Mouse (Mus musculus): ENCODE results near the gene Pced1b.
A peak's percentile ranks its signal among the peaks of the same experiment; 100 is the strongest.

The Pced1b gene

DNA sequence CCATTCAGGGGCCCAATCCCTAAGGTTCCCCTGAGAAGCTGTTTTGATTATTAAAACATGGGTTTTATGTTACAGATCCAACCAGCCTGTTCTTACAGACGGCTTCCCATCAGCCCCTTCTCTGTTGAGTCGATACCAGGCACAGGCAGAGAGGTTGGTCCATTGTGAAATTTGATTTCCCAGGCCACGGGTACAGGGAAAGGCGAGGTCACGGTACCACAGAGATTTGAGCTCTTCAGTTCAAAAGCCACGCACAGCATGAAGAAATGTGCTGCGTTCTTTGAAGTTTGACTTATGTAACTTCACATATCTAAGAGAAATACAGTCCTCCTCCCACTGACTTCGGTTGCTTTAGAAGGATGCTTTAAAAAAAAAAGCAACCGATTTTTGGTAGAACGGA, 39.8 kb downstream of the Pced1b start:
- DNase-seq (ENCODE audit: low read depth, low spot score): no peak

DNA sequence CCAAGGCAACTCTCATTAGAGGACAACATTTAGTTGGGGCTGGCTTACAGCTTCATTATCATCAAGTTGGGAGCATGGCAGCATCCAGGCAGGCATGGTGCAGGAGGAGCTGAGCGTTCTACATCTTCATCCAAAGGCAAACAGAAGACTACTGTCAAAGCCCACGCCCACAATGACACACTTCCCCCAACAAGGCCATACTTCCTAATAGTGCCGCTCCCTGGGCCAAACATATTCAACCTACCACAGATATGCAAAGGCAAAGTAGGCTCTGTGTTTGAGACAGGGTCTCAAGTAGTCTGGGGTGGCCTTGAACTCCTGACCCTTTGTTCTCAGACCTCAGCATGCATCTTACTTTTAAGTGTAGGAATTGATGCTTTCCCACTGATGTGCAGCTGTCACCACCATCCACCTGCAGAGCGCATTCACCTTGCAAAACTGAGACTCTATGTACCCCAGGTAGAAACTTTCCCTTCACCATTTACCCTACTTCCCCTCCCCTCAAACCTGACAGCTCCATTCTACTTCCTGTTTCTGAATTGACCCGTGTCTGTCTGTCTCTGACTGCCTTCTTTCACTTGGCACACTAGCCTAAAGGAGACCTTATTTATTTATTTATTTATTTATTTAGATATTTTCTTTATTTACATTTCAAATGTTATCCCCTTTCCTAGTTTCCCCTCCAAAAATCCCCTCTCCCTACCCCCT, 40.7 kb downstream of the Pced1b start:
- DNase-seq (ENCODE audit: low read depth, low spot score): no peak

DNA sequence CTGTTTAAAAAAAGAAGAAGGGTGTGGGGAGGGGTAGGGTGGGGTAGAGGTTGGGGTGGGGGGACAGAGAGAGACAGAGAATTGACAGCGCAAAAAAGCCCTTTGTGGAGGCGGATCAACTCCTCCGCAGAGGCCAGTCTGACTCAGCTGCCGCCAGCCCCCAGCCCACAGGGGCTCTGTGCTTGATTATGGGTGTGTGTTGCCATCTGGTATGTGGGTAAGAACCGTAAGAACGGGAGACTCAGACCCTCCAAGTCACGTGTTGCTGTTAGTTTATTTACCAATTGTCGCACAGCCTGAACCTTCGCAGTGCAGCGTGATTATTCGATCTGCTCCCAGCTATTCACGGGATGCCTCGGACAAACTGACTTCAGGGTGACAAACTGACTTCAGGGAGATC, 41.8 kb downstream of the Pced1b start:
- DNase-seq (ENCODE audit: low read depth, low spot score): no peak

DNA sequence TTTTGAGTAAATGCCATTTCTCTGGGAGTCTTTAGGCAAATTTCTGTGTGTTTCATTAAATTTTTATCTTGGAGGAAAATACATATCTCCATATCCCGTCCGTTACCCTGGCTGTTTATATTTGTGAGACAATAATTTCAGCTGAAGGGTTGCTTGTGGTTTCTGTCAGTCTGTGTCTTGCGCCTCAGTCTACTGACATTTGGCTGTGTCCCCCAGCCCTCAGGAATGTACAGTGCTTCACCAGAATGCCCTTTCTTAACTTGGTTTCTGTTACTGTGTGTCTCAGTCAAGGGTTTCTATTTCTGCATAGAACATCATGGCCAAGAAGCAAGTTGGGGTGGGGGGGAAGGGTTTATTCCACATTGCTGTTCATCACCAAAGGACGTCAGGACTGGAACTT, 42.3 kb downstream of the Pced1b start:
- DNase-seq (ENCODE audit: low read depth, low spot score): no peak

DNA sequence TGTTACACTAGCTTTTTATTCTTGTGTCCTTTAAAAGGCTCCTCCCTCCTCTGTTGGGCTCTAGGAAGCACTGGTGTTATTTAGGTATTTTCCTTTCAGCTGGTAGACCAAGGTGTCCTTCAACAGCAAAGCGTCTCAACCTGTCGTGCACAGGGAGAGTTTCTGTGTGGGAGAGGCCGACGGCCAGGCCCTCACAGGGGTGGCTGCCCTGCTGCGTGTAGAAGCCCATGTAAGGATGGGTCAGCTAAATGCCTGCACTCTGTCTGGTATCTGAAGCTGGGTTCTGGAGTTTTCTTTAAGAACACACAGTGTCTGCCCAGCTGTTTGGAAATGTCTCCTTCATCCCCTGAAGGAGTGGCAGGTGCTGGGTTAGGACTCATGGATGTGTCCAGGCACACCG, 43.4 kb downstream of the Pced1b start:
- DNase-seq (ENCODE audit: low read depth, low spot score): no peak

DNA sequence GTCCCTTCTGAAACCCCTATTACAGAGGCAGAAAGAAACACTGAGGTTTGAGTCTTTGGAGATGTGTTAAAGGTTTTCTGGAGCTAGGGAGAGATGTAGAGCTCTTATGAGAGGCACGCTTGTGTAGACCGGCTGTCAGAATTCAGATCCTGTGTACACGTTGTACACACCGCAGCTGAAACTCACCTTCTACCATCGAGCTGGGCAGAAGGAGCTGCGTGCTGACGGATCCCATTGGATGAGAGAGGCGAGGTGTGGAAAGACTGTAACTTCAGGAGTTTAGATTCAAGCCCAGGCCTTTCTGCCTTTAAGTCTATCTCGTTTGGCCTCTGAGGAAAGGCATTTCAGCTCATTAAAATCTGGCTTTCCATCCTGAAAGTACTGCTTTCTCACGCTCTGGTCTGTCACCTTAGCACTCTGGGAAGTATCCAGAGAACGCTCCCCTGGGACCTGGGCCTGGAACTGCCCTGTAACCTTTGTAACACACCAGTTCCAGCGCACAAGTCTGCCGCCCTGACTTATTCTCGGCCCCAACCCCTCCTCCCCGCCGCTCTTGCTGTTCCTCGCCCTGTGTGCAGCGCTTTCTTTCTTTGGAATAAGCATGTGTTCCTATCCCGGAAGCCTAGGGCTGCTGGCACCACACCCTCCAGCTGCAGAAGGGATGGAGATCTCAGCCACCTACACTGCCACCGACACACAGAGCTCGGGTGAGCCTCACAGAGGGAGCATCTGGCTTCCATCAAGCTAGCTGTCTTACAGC, 44.6 kb downstream of the Pced1b start:
- DNase-seq (ENCODE audit: low read depth, low spot score): no peak

DNA sequence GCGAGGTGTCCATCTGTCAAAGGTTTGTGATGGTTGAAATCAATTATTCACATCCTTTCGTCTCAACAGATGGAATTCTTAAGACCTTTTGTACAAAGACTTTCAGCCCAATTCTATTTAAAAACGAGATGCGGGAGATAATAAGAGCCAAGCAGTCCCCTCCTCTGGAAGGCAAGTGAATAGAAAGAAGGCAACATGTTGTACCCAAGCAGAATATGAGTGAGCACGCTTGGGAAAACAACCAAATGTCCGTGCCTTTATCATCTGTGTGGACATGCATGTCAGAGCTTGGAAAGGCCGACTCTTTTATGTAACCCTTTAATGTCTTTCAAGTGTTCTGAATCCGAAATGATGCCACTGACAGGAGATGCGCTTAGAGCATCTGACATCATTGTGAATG, 61.0 kb downstream of the Pced1b start:
- DNase-seq (ENCODE audit: low read depth, low spot score): no peak

DNA sequence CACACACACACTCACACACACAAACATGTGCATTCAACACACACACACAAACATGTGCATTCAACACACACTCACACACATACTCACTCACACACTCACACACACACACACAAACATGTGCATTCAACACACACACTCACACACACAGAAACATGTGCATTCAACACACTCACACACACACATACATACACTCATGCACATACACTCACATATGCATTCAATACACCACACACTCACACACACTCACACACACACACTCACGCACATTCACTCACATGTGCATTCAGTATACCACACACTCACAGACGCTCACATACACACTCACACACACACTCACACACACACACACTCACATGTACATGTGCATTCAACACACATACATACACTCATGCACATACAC, 62.6 kb downstream of the Pced1b start:
- no peak for DNase-seq (ENCODE audit: low read depth, low spot score)

DNA sequence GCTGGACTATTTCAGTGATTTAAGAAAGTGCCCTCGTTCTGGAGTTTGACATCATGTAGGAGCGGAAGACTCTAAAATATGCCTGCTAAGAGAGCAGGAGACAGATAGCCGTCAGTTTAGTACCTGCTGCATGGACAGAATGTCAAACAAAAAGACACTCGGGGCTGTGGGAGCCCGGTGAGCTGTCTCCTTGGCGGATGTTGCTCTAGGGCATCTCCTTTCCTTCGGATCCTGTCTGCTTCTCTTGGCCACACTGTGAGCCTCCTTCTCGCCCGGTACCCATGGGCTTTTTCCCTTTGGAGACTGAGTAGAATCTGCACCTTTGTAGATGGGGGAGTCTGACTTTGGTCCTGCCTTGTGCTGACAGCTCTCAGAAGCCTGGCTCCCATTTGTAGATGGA, 63.3 kb downstream of the Pced1b start:
- no peak for DNase-seq (ENCODE audit: low read depth, low spot score)

DNA sequence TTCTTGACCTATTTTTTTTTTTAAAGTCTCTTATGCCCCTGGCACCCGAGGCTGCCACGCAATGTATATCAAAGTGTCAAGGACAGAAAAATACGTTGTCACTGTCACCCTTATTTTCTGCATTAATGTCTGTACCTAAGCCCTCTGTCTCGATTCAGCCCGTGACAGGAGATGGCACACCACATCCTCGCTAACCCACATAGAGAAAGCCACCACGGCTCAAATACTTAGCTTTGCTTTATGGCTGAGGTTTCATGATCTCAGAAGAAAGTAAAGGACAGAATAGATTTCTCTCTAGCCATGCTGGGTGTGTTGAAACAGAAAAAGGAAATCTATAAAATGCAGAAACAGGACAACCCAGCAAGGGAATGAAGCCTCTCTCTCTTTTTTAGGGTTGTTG, 64.3 kb downstream of the Pced1b start:
- no peak for DNase-seq (ENCODE audit: low read depth, low spot score)

DNA sequence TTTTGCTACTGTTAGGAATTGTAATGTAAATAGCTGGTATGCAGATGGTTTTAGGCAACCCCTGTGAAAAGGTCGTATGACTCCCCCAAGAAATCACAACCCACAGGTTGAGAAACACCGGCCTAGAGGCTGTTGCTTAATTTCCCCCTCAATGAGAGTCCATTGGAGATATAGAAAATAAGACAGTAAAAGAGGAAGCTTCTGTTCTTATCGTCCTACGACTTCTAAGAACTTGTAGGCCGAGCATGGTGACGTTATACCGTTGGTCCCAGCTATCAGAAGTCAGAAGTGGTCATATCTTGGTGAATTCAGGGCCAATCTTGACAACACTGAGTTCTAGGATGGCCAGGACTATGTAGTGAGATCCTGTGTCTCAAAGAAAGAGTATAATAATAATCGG, 65.0 kb downstream of the Pced1b start:
- DNase-seq (ENCODE audit: low read depth, low spot score): no peak

DNA sequence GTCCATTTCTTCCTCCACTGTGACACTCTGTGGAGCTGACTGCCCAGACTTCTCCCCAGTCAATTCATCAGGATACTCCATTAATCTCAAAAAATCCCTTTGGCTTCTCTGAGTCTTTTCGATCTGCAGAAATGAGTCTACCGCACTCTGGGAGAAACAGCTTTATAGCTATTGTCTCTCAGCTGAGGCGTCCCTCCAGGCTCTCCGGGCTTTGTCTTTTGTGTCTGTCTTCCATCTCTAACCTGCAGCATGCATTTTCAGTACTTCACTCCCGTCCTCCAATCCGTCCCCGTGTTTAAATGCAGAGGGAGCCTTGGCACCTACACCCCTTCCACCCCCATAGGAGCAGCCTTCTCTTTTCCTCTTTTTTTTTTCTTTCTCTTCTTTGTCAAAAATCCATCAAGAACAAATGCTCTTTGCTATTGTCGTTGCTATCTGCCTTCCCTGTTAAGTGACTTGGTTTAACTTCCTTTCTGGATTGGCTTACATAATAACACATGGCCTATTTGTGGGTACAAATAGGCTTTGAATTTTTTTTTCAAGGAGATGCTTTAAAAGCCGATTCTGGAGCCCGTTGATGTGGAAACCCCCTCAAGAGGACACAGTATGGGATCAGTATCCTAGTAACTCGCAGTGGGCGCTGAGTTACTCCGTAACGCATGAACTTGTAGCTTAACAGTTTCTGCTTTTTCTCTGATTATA, 68.0 kb downstream of the Pced1b start:
- no peak for DNase-seq (ENCODE audit: low read depth, low spot score)

DNA sequence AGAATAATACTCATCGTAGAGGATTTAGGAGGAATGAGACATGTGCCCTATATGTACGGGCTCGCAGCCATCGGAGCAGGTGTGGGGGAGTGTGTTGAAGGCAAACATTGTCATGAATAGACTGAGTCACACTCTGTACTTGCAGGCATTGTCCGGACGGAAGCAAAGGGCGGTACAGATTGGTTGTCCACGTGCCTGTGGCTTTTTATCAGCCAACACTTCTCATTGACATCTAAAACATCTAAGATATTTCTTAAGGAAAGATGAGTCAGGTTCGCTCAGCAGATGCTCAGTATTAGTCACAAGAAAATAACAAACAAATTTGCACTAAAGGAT, 68.5 kb downstream of the Pced1b start:
- DNase-seq (ENCODE audit: low read depth, low spot score): no peak

DNA sequence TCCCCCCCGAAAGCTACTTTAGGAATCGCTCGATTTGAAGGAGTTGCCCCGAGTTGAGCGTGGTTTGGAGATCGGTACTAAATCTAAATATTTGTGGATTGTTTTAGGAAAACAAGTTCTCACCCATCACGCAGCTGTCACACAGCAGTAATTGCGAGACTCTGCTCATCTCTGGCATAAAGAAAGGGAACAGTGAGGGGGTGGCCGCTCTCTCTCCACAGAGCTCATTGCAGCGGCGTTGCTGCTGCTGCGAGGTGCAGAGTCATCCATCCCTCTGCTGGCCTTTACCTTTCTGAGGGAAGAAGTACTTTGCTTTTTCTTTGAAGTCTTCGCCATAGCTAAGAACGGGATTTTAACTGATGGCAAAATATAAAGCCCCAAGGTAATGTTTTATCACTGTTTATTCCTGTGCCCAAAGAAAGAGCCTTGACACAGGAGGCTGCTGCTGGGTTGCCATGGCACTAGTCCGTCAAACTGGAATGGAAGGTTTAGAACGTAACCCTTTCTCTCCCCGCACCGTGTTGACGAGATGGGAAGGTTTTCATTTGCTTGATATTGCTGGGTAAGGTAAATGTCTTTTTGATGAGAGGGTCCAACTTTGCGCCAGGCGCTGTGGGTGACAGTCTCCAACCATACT, 71.6 kb downstream of the Pced1b start:
- no peak for DNase-seq (ENCODE audit: low read depth, low spot score)

DNA sequence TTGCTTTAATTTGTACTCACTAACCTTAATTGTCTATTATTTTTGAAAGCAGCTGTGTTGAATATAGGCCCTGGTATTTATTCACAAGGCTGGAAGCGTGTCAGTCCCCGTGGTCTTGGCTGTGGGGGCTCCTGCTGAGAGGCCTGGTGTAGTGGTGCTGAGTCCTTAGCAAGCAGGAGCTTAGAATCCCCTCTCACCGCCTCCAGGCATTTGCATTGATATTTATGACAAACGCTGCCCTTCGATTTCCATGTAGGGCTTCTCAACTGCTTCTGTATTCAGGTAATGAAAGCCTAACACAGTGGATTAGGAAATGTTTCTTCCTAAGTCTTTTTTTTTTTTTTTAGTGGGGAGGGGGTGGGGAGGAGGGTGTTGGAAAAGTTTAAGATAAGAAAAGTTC, 75.9 kb downstream of the Pced1b start:
- no peak for DNase-seq (ENCODE audit: low read depth, low spot score)

DNA sequence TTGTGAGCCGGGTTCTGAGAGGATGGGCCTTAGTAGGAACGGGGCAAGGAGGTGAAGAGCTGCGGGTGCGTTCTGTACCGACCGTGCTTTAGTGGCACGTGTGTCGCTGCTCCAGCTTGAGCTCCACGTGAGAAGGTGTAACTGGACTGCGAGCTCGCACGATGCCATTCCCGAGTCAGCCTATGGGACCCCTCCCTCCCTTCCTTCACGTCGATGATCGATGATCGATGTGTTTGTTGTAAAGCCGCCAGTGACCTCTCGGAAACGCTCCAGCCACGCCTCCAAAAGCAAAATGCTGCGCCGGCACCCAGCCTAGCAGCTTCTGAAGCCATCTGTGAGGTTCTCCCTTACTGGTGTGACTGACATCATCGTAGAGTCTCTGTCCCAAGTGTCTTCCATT, 76.6 kb downstream of the Pced1b start:
- no peak for DNase-seq (ENCODE audit: low read depth, low spot score)

DNA sequence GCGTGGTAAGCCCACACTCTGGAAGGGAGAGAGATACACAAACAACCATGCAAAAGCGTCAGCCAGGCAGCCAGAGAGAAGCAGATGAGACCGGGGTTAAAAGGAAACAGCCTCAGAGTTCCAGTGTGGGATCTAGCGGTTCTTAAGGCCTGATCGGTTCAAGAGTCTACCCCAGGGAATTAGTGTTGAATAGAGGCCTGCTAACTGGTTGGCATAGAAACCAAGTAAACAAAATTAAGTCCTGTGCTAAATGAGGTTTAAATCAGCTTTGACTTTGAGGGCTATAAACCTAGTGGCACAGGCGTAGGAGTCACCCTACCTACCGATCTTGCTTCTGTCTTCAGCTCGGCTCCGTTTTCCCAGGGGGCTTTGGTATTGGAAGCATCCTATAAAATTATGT, 77.4 kb downstream of the Pced1b start:
- no peak for DNase-seq (ENCODE audit: low read depth, low spot score)

DNA sequence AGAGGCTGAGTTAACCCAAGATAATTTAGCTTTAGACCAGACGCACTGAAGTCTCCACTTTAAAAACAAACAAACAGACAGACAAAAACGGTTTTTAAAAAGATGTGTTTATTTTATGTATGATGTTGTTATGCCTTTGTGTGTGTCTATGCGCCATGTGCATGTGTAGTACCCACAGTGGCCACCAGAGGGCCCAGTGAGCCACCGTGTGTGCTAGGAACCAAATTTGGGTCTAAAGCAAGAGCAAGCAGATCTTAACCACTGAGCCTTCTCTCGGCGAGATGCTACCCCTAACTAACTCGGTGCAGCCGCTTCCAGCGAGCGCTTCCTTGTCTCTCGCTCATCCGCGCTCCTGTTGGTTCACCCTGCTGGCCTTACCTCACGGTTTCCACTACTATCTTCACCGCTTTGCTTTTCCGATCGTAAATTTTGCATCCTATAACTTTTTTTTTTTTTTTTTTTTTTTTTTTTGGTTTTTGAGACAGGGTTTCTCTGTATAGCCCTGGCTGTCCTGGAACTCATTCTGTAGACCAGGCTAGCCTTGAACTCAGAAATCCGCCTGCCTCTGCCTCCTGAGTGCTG, 80.7 kb downstream of the Pced1b start:
- peak; percentile 37 for DNase-seq (ENCODE audit: low read depth, low spot score)

DNA sequence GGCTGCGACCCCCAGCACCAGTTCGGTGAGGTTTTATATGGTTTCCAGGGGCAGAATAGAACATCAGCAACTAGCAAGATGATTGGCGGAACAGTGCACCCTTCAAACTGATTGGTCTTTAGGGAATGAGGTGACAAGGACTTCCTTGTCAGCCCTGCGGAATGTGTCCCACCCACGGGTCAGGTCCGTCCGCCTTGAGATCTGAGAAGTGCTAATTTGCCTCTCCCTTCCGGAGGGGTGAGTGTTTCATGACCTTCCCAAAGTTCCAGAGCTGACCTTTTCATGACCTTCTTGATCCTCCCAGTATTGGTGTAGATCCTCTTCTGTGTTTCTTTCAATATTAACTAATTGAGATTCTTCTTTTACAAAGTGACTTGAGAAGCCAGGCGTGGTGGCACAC, 85.7 kb downstream of the Pced1b start:
- no peak for DNase-seq (ENCODE audit: low read depth, low spot score)

DNA sequence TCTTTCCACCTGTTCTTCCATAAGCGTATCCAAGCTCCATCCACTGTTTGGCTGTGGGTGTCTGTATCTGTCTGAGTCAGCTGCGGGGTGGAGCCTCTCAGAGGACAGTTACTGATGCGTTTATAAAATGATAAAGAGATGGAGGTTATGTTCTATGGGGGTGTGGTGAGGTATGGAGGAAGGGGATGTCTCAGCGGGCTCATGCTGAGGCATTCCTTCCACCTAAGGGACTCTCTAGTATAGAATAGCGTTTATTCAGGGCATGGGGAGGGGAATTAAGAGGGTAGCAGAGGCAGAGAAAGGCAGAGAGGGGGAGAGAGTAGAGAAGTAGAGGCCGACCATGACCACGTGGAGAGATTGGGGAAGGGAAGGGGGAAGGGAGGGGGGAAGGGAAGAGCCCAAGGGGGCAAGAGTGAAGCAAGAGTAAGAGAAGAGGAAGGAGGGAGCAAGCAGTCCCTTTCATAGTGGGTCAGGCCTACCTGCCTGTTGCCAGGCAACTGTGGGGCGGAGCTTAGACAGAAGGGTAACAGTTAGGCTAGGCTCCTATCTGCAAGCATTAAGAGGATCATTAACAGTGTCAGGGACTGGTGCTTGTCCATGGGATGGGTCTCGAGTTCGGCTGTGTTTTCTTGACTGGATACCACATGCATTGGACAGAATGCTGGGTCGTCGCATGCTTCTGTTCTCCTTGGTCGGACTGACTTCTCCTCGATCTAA, 90.9 kb downstream of the Pced1b start:
- DNase-seq (ENCODE audit: low read depth, low spot score): no peak

DNA sequence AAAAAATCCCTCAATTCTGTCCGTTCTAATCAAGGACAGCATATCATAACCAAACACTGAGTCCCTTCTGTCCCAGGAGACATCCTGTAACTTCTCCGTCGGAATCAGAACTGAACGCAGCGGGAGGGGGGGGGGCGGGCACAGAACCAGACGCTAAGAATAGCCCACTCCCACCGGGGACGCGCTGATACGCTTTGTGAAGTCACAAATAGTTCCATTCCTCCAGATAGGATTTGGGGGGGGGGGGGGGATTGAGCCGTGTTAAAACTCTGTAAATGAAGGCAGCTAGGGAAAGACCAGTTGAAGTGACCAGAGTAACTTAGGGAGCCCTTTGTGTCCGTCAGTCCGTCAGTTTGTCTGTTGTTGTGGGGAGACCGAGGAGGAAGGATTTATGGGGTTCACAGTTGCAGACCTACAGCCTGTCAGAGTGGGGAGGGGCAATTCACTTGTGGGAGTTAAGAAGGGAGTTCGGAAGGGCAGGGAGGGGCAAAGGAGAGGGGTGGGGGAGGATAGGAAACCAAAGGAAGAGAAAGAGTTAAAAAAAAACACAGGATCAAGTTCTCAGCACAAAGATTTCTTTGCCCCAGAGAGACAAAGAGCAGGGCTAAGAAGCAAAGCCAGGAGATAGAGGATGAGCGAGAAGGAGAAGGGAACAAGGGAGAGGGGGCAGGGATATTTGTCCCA, 91.6 kb downstream of the Pced1b start:
- DNase-seq (ENCODE audit: low read depth, low spot score): peak; percentile 16

All from mesoderm, embryonic 11.5 days (tissue).